Mouse (Mus musculus): Measurements from ENCODE around the gene Prr27.

Gene Prr27

DNA sequence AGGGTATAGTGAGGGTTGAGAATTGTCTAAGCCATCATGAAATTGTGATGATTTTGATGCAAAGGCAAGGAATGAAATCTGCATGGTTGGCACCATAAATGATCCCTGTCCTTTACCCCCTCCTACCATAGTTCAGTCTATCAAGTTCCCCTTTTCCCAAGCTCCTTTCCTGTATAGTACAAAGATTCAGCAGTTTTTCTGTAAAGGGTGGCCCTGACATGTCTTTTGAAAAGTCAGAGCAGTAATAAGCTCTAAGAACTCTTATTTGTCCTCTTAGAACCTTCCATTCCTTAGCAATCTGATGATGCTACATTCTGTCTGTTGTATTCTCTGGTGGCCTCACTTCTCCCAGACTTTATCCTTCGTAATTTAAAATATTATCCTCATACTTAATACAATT is at the start of gene Prr27:
TSS of gene Prr27 (plus strand) at position 301 of the 400 bp plus-strand sequence.
- DNase-seq, result no peak

DNA sequence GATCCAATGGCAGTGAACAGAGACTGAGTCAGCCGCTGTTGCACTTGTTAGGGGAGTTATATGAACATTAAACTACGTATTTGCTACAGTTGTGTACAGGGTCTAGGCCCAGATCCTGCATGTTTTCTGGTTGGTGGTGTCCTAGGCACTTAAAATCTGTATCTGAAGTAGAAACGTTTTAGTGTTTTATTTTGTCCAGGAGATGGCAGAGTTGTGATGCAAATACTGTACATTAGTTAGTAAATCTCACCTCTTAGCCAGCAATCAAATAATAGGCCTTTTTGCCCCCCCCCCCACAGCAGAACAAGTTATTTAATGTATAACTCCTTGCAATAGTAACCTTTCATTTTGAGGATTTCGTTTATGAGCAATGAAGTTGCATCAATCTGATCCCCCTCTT is 42.8 kb upstream of the Prr27 start:
- no peak for DNase-seq

DNA sequence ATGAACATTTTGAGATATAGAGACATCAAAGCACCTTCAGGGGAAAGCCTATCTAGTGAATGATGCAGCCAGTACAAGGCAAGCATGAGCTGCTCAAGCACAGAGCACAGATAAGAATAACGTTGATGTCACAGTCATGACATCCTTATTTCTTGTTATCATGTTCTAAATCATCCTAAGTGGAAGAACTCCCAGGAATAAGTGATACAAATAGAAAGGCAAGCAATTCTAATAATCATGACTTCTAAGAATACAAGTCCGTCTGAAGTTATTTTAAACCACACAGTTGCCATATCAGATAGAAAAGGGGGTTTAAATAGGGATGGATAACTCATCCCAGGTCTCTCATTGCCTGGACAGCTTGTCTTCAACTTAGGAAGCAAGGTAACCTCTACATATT is 17.7 kb upstream of the Prr27 start, which contains the start of gene Csn1s2b:
TSS of gene Csn1s2b (plus strand) at position 301 of the 400 bp plus-strand sequence.
- DNase-seq, result no peak

DNA sequence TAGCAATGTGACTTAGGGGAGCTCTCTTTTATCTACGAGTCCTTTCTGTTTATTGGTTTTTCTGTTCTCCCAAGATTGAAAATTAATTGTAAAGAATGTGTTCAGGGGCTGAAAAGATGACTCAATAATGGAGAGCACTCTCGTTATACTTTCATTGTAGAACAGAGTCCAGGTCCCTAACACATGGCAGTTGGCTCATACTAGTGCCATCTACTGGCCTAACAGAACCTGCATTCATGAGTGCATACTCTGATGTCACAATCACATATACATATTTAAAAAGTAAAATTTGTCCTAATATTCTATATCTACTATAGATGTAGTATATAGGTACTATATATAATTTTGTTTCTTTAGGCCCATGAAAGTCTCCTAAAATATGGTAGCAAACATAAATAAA is 16.2 kb upstream of the Prr27 start:
- no peak for DNase-seq

- no peak for DNase-seq
These were observed 29.7 kb downstream of the Prr27 start for GRCm38 (mm10) chr5:87855136-87855716.

GRCm38 (mm10) chr5:87870084-87870483 is 44.6 kb downstream of the Prr27 start:
- DNase-seq, result no peak

DNA sequence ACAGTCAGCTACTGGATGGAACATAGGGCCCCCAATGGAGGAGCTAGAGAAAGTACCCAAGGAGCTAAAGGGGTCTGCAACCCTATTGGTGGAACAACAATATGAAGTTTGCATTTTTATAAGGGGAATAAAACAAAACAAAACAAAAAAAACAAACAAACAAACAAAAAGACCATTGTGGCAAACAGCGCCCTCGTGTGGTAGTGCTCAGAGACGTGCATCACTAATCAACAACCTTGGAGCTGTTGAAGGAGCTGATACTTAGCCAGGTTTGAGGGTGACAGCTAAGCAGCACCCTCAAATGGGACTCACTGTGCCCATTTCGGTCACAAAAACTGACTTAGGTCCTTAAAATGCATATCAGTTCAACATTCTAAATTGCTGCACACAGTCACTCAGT is 45.9 kb downstream of the Prr27 start:
- no peak for DNase-seq

DNA sequence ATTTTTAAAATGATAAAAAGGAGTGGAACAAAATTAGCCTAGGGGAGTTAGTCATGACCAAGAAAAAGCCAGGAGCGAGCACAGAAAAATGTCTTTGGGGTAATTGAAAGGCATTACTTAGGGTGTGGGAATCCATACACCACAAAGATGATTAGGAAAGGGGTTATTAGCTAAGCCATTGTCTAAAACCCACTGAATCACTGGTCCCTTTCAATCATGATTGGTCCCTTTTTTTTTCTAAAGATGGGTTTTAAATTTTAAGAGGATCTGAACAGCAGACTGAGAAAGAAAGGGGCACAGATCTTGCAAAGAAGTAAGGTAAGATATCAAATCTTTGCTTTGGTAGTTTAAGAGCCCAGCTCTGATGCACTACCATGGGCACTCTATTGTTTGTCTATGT is 59.2 kb downstream of the Prr27 start, which contains the start of gene Odam:
TSS of gene Odam (plus strand) at position 301 of the 400 bp plus-strand sequence.
- no peak for DNase-seq

All from thymus, adult 18-20 months (tissue).